Mouse (Mus musculus) G1E (cell line): ENCODE data around the gene Artn. TPM values are rescaled to one million over a fixed set of nuclear protein-coding genes. Genes with fewer than 3 reads are reported as not detected.

Experiments
- ATAC-seq: 2 replicates; pipeline ENCODE4 v1.8.0; 2016; ENCODE audit warnings: mild to moderate bottlenecking; ENCODE audit not compliant: insufficient number of reproducible peaks, poor library complexity, low FRiP score, severe bottlenecking; ENCODE audit errors: extremely low read depth
- DNase-seq: peaks from one replicate; pipeline ENCODE4 v3.0.0; 2012; ENCODE audit warnings: low spot score
- H3K27me3 ChIP-seq: 2 replicates; pipeline ENCODE4 v1.6.1; 2012; ENCODE audit warnings: mild to moderate bottlenecking, low read length, inconsistent platforms; ENCODE audit not compliant: insufficient read depth
- H3K36me3 ChIP-seq: replicated peaks from 2 replicates; pipeline ENCODE3; 2012; ENCODE audit warnings: mild to moderate bottlenecking, inconsistent platforms
- H3K4me1 ChIP-seq: 2 replicates; pipeline ENCODE4 v1.6.1; 2012; ENCODE audit warnings: low read depth, low read length, inconsistent platforms, mixed read lengths; ENCODE audit not compliant: insufficient read depth
- H3K4me3 ChIP-seq: 2 replicates; pipeline ENCODE4 v1.5.1; 2012; ENCODE audit warnings: low read depth, mild to moderate bottlenecking, inconsistent platforms, low read length, moderate library complexity, mixed read lengths
- H3K9me3 ChIP-seq: replicated peaks from 2 replicates; pipeline ENCODE4 v1.6.1; 2012; ENCODE audit warnings: inconsistent platforms
- CTCF ChIP-seq: IDR thresholded peaks from 2 replicates; pipeline ENCODE4 v1.5.1; 2012; ENCODE audit warnings: low read depth, low read length, inconsistent platforms, mixed read lengths
- GATA1 ChIP-seq: IDR thresholded peaks from 2 replicates; pipeline ENCODE4 v1.6.1; 2012; ENCODE audit warnings: borderline replicate concordance, low read length, inconsistent platforms, mixed read lengths
- GATA2 ChIP-seq: IDR thresholded peaks from 2 replicates; pipeline ENCODE4 v1.6.1; 2012; ENCODE audit warnings: low read depth, low read length, inconsistent platforms, borderline replicate concordance
- POLR2AphosphoS5 ChIP-seq: IDR thresholded peaks from 2 replicates; pipeline ENCODE4 v1.6.1; 2012; ENCODE audit warnings: low read depth, low read length, inconsistent platforms; ENCODE audit not compliant: insufficient replicate concordance
- TAL1 ChIP-seq: conservative IDR thresholded peaks from 2 replicates; pipeline ENCODE4 v1.6.1; 2012; ENCODE audit warnings: low read depth, low read length, inconsistent platforms, mixed read lengths
- polyA plus RNA-seq: library from polyadenylated mRNA; stranded (reverse); fragments of >175 nt; gene quantifications from 2 replicates; pipeline ENCODE4 v1.2.3, GENCODE M21; 2012
- total RNA-seq, 2 experiments: library from RNA; stranded (forward) in 1 of 2; stranded (reverse) in 1 of 2; fragments of 200-1000 nt in 1 of 2; fragments of >200 nt in 1 of 2; fragmentation: Nextera tagmentation in 1 of 2; gene quantifications; 2 replicates each; pipeline ENCODE4 v1.2.3; 2014 to 2017

Gene Artn
- total and polyA plus RNA-seq, 3 experiments, result 0.11 TPM; not detected in 2

GRCm38 (mm10) chr4:117896031-117896430, 33.5 kb downstream of the Artn start:
- peaks cover 10% of the 10 kb centered on the region for H3K4me1 ChIP-seq
- H3K9me3 ChIP-seq, result no peaks in the 10 kb centered on the region
- DNase-seq, result no peak
- H3K36me3 ChIP-seq, result peaks cover 77% of the 10 kb centered on the region
- TF ChIP-seq CTCF (no peak), GATA1 (no peak), TAL1 (no peak), POLR2AphosphoS5 (no peak), GATA2 (no peak)
- no peak overlapping the region for H3K4me3 ChIP-seq
- H3K27me3 ChIP-seq, result no peaks in the 10 kb centered on the region
- ATAC-seq, result no peak

- peaks cover 77% of the 10 kb centered on the region for H3K36me3 ChIP-seq
- TF ChIP-seq GATA2 (no peak), GATA1 (no peak), TAL1 (no peak), POLR2AphosphoS5 (no peak), CTCF (no peak)
- no peaks in the 10 kb centered on the region for H3K9me3 ChIP-seq
- ATAC-seq, result no peak
- no peak overlapping the region for H3K4me3 ChIP-seq
- peaks cover 16% of the 10 kb centered on the region for H3K4me1 ChIP-seq
- no peak for DNase-seq
- no peaks in the 10 kb centered on the region for H3K27me3 ChIP-seq
These were observed 34.2 kb downstream of the Artn start for GRCm38 (mm10) chr4:117895339-117895738.

GRCm38 (mm10) chr4:117894601-117895000, 35.0 kb downstream of the Artn start:
- Histone ChIP-seq H3K36me3 (peaks cover 77% of the 10 kb centered on the region), H3K27me3 (no peaks in the 10 kb centered on the region), H3K4me1 (peaks cover 24% of the 10 kb centered on the region), H3K9me3 (no peaks in the 10 kb centered on the region), H3K4me3 (no peak overlapping the region)
- ATAC-seq, result no peak
- no peak for DNase-seq
- TF ChIP-seq CTCF, result no peak
- TF ChIP-seq GATA2, result no peak
- TF ChIP-seq TAL1, result no peak
- no peak for TF ChIP-seq GATA1
- no peak for TF ChIP-seq POLR2AphosphoS5

- ATAC-seq, result no peak
These were observed 36.2 kb downstream of the Artn start for GRCm38 (mm10) chr4:117893376-117893775.

GRCm38 (mm10) chr4:117891738-117892161, 37.8 kb downstream of the Artn start, which contains the start of gene Dph2:
TSS of gene Dph2 (minus strand) at chr4:117892032.
- DNase-seq (peak; percentile 99), ATAC-seq (peak; percentile 87)
- Histone ChIP-seq H3K4me3 (peak within 1 kb of the TSS; percentile 89), H3K4me1 (peaks cover 36% of the 10 kb centered on the region), H3K9me3 (no peaks in the 10 kb centered on the region), H3K27me3 (no peaks in the 10 kb centered on the region), H3K36me3 (peaks cover 67% of the 10 kb centered on the region)
- TF ChIP-seq GATA1 (no peak), GATA2 (no peak), CTCF (no peak)

More at GRCm38 (mm10) chr4:117893376-117893775, 36.2 kb downstream of the Artn start:
- H3K36me3 ChIP-seq, result peaks cover 76% of the 10 kb centered on the region
- no peak overlapping the region for H3K4me3 ChIP-seq
- H3K4me1 ChIP-seq, result peaks cover 28% of the 10 kb centered on the region
- no peaks in the 10 kb centered on the region for H3K9me3 ChIP-seq
- H3K27me3 ChIP-seq, result no peaks in the 10 kb centered on the region
- TF ChIP-seq GATA2 (no peak), GATA1 (no peak), TAL1 (no peak), POLR2AphosphoS5 (no peak), CTCF (no peak)
- peak; percentile 45 for DNase-seq

- Histone ChIP-seq H3K4me1 (peaks cover 44% of the 10 kb centered on the region), H3K4me3 (peak overlapping the region; percentile 89), H3K27me3 (no peaks in the 10 kb centered on the region), H3K36me3 (peaks cover 63% of the 10 kb centered on the region), H3K9me3 (no peaks in the 10 kb centered on the region)
- no peak for TF ChIP-seq TAL1
- DNase-seq (no peak), ATAC-seq (no peak)
These were observed 38.8 kb downstream of the Artn start for GRCm38 (mm10) chr4:117890750-117891149.

- ATAC-seq (no peak), DNase-seq (no peak)
- Histone ChIP-seq H3K27me3 (no peaks in the 10 kb centered on the region), H3K9me3 (no peaks in the 10 kb centered on the region), H3K36me3 (peaks cover 63% of the 10 kb centered on the region), H3K4me1 (peaks cover 51% of the 10 kb centered on the region), H3K4me3 (no peak overlapping the region)
- no peak for TF ChIP-seq CTCF
- no peak for TF ChIP-seq GATA2
- no peak for TF ChIP-seq GATA1
- TF ChIP-seq TAL1, result no peak
- TF ChIP-seq POLR2AphosphoS5, result no peak
These were observed 39.5 kb downstream of the Artn start for GRCm38 (mm10) chr4:117890031-117890430.
